Mouse (Mus musculus): ENCODE measurements around the gene 2410137M14Rik.
"Not testable (repeated sequence)": the region's sequence is repeated elsewhere in the genome, so short reads cannot be mapped to it uniquely, and the experiment has no call there.

The 2410137M14Rik gene

DNA sequence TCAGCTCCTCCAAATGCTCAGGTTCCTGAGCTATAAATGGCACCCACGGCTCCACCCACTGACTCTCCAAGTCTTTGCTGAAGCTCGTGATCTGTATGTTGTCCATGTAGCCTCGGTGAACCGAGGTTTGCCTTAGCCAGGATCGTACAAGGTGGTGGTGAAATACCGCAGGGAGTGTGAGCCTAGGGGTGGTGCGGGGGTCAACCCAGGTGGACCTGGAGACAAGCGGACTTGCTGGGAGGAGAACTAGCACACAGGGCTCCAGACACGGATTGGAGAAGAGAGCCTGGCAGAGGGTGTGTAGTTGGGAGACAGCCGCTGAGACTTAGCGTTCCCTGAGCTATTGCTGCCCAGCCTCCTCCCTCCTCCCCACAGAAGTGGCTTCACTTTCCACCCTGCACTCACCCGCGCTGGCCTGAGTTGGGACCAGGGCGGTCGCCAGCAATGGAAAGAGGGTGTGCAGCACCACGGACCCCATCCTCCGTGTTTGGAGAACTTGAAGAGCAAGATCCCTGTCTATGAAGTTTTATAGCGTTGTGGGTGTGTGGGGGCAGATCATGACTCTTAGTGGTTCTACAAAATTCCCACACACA is at the start of gene 2410137M14Rik:
Gene 2410137M14Rik (minus strand): TSS at position 17 of the 593 bp plus-strand sequence.
- no peak for DNase-seq (ENCODE audit: low read depth, low spot score)

- no peak for DNase-seq (ENCODE audit: low read depth, low spot score)
These were observed 48.1 kb upstream of the 2410137M14Rik start for GRCm38 (mm10) chr17:37029162-37029561.

DNA sequence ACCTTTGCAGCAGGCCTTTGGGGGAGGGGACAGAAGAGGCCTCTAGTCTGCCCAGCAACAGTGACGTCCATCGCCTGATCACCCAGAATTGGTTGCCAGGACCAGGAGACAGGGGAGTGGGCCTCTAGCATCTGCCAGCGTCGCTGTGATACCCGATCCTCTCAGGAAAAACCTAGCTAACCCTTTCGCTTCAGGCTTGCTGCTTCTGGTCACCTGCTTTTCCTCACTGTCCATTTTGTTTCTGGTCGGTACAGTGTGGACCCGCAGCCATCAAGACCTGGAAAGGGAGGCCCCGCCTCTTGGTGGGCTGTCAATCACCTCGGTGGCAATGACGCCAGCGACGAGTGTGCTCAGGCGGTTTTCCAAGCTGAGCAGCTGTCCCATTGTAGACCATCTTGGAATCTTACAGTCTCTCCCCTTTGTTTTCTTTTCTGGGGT is 47.7 kb upstream of the 2410137M14Rik start:
- DNase-seq (ENCODE audit: low read depth, low spot score), result peak; percentile 76

- no peak for DNase-seq (ENCODE audit: low read depth, low spot score)
These were observed 47.2 kb upstream of the 2410137M14Rik start for GRCm38 (mm10) chr17:37028212-37028611.

DNA sequence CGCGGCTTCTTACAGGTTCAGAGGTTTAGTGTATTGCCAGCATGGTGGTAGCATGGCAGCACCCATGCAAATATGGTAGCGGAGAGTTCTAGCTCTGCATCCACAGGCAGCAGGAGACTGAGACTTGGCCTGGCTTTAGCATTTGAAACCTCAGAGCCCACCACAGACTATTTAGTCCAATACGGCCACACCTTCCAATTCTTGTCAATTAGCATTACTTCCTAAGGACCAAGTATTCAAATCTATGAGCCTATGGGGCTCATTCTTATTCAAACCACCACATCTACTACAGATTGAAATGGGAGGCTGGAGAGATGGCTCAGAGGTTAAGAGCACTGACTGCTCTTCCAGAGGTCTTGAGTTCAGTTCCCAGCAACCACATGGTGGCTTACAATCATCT is 46.4 kb upstream of the 2410137M14Rik start:
- no peak for DNase-seq (ENCODE audit: low read depth, low spot score)

GRCm38 (mm10) chr17:37026425-37026824 is 45.4 kb upstream of the 2410137M14Rik start:
- no peak for DNase-seq (ENCODE audit: low read depth, low spot score)

- DNase-seq (ENCODE audit: low read depth, low spot score), result no peak
These were observed 41.9 kb upstream of the 2410137M14Rik start, which contains the start of gene Mog for GRCm38 (mm10) chr17:37022628-37023576. Mog (minus strand) TSS chr17:37023398.

DNA sequence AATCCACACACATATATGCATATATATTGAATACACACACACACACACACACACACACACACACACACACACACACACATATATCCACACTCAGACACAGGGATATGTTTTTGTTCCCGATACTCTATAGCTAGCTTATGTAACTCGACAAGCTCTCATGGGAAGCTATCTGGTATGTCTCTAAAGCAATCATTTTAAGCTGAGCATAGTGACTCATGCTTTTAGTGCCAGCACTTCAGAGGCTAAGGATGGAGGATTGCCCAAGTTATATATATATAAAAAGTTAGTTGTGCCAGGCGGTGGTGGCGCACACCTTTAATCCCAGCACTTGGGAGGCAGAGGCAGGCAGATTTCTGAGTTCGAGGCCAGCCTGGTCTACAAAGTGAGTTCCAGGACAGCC is 38.2 kb upstream of the 2410137M14Rik start:
- DNase-seq (ENCODE audit: low read depth, low spot score), result not testable (repeated sequence)

GRCm38 (mm10) chr17:37018328-37018727 is 37.3 kb upstream of the 2410137M14Rik start:
- no peak for DNase-seq (ENCODE audit: low read depth, low spot score)

DNA sequence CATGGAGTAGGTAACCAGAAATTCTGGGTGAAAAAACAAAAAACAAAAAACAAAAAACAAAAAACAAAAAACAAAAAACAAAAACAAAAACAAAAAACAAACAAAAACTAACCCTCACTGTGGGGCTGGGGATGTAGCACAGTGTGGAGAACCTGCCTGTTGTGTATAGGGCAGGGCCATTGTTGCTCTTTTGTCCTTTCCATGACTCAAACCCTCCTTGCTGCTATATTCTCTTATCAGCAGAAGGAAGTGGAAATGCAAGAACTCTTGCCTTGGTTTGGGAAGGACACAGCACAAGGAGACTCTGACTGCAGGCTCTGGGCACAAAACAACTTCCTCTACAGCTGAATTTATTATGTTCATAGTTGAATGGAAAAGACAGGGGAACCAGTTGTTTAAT is 35.3 kb upstream of the 2410137M14Rik start:
- DNase-seq (ENCODE audit: low read depth, low spot score), result no peak

DNA sequence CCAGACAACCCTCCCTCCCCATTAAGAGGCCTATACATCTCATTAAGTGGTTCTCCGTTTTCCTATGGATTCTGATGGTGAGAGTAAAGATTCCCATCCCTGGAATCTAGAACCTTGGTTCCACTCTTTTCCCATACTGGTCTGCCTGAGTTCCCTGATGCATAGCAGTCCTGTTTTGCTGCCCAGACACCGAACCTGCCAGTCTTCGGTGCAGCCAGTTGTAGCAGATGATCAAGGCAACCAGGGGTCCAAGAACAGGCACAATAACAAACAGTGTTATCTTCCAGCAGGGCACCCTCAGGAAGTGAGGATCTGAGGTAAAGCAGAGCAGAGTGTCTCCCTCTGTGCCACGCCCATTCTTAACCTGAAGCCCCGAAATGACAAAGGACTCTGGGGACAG is 31.1 kb upstream of the 2410137M14Rik start:
- no peak for DNase-seq (ENCODE audit: low read depth, low spot score)

- no peak for DNase-seq (ENCODE audit: low read depth, low spot score)
These were observed 30.7 kb upstream of the 2410137M14Rik start for GRCm38 (mm10) chr17:37011719-37012118.

GRCm38 (mm10) chr17:37009460-37010042 is 28.5 kb upstream of the 2410137M14Rik start:
- peak; percentile 32 for DNase-seq (ENCODE audit: low read depth, low spot score)

- no peak for DNase-seq (ENCODE audit: low read depth, low spot score)
These were observed 27.1 kb upstream of the 2410137M14Rik start for GRCm38 (mm10) chr17:37008161-37008560.

DNA sequence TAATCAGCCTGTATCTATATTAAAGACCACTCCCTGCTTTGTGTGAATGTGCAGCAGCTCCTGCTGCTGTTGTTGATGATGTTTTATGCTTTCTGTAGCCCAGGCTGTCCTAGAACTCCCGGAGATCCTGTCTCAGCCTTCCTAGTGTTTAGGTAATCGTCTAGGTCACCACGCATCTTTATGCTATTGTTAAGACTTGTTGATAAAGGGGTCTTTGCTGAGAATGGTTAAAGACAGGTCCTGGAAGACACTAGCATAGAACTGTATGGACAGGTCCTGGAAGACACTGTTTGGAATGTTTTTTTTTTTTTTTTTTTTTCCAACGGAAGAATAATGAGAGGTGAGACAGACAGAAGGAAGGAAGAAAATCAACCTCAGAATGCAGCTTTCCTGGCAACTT is 22.3 kb upstream of the 2410137M14Rik start:
- no peak for DNase-seq (ENCODE audit: low read depth, low spot score)

GRCm38 (mm10) chr17:37002364-37003330 is 21.6 kb upstream of the 2410137M14Rik start:
- no peak for DNase-seq (ENCODE audit: low read depth, low spot score)

DNA sequence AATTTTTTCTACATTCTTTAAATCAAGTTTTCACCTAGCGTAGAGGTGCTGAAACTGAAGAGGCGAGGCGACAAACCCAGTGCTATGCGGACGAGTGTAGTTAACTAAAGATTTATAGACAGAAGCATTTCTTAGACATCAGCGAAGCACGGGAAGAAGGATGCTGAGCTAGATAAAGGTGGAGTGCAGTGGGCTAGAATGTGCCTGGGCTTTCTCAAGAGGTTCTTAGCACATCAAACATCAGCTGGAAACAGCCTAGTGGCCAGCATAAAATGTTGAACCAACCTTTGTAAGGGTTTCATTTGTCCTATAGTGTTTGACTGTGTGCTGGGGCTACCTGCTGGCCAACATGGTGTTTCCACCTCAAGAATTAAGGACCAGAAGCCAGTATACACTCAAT is 19.8 kb upstream of the 2410137M14Rik start, which contains the start of gene Zfp57:
Gene Zfp57 (plus strand): TSS at position 301 of the 400 bp plus-strand sequence.
- DNase-seq (ENCODE audit: low read depth, low spot score), result no peak

DNA sequence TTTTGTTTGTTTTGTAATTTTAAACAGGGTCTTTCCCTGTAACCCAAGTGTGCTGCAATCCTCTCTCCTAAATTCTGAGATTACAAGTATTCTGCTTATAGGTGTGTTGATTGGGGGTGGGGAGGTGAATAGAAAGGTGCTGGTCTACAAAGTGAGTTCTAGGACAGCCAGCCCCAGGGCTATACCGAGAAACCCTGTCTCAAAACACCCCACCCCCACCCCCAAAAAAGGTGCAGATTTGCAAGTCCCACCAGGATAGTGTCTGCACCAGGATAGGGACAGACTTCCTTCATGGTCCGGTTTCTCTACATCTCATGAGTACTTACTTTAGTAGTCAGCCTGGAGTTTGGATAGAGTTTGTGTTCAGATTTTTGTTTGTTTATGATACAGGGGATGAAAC is 17.4 kb upstream of the 2410137M14Rik start:
- no peak for DNase-seq (ENCODE audit: low read depth, low spot score)

GRCm38 (mm10) chr17:36997033-36997735 is 16.1 kb upstream of the 2410137M14Rik start:
- DNase-seq (ENCODE audit: low read depth, low spot score), result peak; percentile 52

DNA sequence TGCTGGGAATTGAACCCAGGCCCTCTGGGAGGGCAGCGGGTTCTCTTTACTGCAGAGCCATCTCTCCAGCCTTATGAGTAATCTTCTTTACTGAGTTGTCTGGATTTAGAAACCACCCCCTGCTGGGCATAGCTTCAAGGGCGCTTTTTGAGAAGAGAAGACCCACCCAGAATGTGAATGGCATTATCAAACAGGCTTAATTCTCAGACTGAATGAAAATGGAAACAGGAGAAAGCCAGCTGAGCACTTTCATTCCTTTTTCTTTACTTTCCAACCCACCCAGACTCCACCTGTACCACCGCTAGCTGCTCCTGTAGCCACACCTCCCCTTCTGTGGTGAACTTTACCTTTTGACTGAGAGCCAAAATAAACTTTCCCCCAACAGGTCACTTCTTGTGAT is 14.4 kb upstream of the 2410137M14Rik start:
- DNase-seq (ENCODE audit: low read depth, low spot score), result no peak
